Mouse (Mus musculus) G1E (cell line): ENCODE measurements around the gene Mum1l1.

Experiments used
- CTCF ChIP-seq: IDR thresholded peaks from 2 replicates; pipeline ENCODE4 v1.5.1; 2012; ENCODE audit warnings: low read depth, low read length, inconsistent platforms, mixed read lengths
- POLR2AphosphoS5 ChIP-seq: IDR thresholded peaks from 2 replicates; pipeline ENCODE4 v1.6.1; 2012; ENCODE audit warnings: low read depth, low read length, inconsistent platforms; ENCODE audit not compliant: insufficient replicate concordance

DNA sequence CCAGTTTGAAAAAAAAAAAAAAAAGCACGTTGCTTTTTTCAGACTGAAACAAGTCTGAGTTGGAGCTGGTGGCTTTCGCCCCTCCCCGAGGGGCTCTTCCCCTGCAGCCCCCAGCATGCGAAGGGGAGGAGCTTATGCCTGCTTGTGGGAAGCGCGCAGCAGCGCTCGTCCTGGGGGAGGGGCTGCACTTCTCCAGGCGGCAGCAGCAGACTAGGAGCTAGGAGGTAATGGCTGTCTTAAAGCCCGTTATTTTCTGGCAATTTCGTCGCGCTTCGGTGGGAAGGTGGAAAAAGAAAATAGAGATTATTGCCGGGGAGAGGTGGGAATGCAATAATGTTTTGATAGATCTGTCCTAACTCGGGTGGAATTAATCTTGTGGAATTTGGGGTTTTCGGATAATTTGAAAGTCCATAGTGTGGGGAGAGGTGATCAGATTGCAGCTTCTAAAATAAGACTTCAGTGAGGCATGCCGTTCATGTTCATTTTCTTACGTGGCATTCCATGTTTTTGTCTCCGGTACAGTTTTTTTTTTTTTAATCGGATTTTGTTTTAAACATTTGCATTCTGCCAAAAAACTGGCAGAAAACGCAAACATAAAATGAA is 7.2 kb downstream of the Mum1l1 start:
- TF ChIP-seq CTCF, result no peak
- TF ChIP-seq POLR2AphosphoS5, result no peak
